Mouse (Mus musculus): ENCODE measurements around the gene Mga. TPM values are rescaled to one million over a fixed set of nuclear protein-coding genes. Genes with fewer than 3 reads are reported as not detected.

Mga gene
- total RNA-seq, 2 experiments from 2014 or later: 76.3 to 83.6 TPM

GRCm38 (mm10) chr2:120013831-120014486 lies 116.9 kb downstream of the Mga start:
- ATAC-seq (replicated peaks; ENCODE audit: low FRiP score, low TSS enrichment, poor library complexity, severe bottlenecking): no peak

GRCm38 (mm10) chr2:120015882-120016281 lies 118.9 kb downstream of the Mga start:
- no peak for ATAC-seq (replicated peaks; ENCODE audit: low FRiP score, low TSS enrichment, poor library complexity, severe bottlenecking)

GRCm38 (mm10) chr2:120017599-120017998 lies 120.6 kb downstream of the Mga start:
- no peak for ATAC-seq (replicated peaks; ENCODE audit: low FRiP score, low TSS enrichment, poor library complexity, severe bottlenecking)

Other genes starting within 250 kb of the Mga start
- 45.0 and 46.6 TPM in 2 replicates for gene Ndufaf1, start 234.4 kb upstream of the Mga start, total RNA-seq (2014; fragmentation: Nextera tagmentation)
- gene Ndufaf1, start 234.4 kb upstream of the Mga start, total RNA-seq (2017): 31.1 and 40.3 TPM in 2 replicates
- gene Rtf1, start 222.2 kb upstream of the Mga start, total RNA-seq (2014; fragmentation: Nextera tagmentation): 43.1 and 43.6 TPM in 2 replicates
- gene Rtf1, start 222.2 kb upstream of the Mga start, total RNA-seq (2017): 44.9 and 49.4 TPM in 2 replicates
- gene Itpka, start 154.9 kb upstream of the Mga start, total RNA-seq (2014; fragmentation: Nextera tagmentation): not detected in 2 replicates
- gene Itpka, start 154.9 kb upstream of the Mga start, total RNA-seq (2017): not detected in 2 replicates
- gene Ltk, start 136.8 kb upstream of the Mga start, total RNA-seq (2014; fragmentation: Nextera tagmentation): not detected in 2 replicates
- not detected in 2 replicates for gene Ltk, start 136.8 kb upstream of the Mga start, total RNA-seq (2017)
- gene Rpap1, start 109.7 kb upstream of the Mga start, total RNA-seq (2014; fragmentation: Nextera tagmentation): 22.5 and 24.4 TPM in 2 replicates
- gene Rpap1, start 109.7 kb upstream of the Mga start, total RNA-seq (2017): 5.0 and 9.1 TPM in 2 replicates
- 0.45 TPM in 1 of 2 replicates, not detected in the other for gene Tyro3, start 99.5 kb upstream of the Mga start, total RNA-seq (2014; fragmentation: Nextera tagmentation)
- gene Tyro3, start 99.5 kb upstream of the Mga start, total RNA-seq (2017): not detected in 2 replicates
- gene Mapkbp1, start 75.5 kb downstream of the Mga start, total RNA-seq (2014; fragmentation: Nextera tagmentation): 4.5 and 5.0 TPM in 2 replicates
- gene Mapkbp1, start 75.5 kb downstream of the Mga start, total RNA-seq (2017): 2.8 and 6.7 TPM in 2 replicates
- gene Jmjd7, start 130.3 kb downstream of the Mga start, total RNA-seq (2014; fragmentation: Nextera tagmentation): 11.9 and 30.3 TPM in 2 replicates
- gene Jmjd7, start 130.3 kb downstream of the Mga start, total RNA-seq (2017): 4.2 and 15.8 TPM in 2 replicates
- 1.3 and 3.8 TPM in 2 replicates for gene Gm28042, start 130.3 kb downstream of the Mga start, total RNA-seq (2014; fragmentation: Nextera tagmentation)
- 0.30 TPM in 1 of 2 replicates, not detected in the other for gene Gm28042, start 130.3 kb downstream of the Mga start, total RNA-seq (2017)
- 8.0 and 10.7 TPM in 2 replicates for gene Pla2g4b, start 136.2 kb downstream of the Mga start, total RNA-seq (2014; fragmentation: Nextera tagmentation)
- gene Pla2g4b, start 136.2 kb downstream of the Mga start, total RNA-seq (2017): 1.5 and 4.7 TPM in 2 replicates